Mouse (Mus musculus) right cerebral cortex, postnatal 25 days (tissue): ENCODE data around the gene Zfp14.
A peak's percentile ranks its signal among the peaks of the same experiment; 100 is the strongest.

Experiments
- DNase-seq: peaks from one replicate; pipeline ENCODE4 v3.0.0; 2022

The Zfp14 gene

DNA sequence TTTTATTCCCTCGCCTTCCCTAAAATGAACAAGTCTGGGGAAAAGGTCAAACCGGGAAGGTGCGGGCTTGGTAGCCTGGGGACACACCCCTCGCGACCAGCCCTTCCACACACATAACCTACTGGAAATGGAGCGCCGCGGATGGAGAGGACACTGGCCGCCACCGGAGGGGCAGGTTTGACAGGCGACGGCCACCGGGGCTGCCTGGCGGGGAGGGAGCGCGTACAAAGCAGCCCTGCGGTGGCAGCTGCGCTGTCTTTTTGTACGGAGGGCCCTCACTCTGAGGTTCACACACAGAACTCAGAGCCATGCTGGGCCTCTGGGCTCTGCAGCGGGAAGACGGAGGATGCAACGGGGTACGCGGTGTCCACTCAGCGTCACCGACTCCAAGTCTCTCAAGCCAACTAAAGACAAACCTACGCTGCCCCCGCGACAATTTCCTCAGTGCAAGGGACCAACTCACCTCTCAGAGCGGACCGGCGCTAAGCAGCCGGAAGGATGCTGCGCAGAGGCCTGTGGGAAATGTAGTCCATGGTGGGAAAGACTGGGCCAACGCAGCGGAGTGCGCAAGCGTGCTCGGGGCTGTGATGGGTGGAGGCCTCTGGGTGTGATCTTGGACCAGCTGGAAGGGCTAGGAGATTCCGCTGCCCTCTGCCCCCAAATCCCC is at the start of gene Zfp14:
Gene Zfp14 (minus strand): TSS at position 499 of the 667 bp plus-strand sequence.
- DNase-seq = peak; percentile 93

DNA sequence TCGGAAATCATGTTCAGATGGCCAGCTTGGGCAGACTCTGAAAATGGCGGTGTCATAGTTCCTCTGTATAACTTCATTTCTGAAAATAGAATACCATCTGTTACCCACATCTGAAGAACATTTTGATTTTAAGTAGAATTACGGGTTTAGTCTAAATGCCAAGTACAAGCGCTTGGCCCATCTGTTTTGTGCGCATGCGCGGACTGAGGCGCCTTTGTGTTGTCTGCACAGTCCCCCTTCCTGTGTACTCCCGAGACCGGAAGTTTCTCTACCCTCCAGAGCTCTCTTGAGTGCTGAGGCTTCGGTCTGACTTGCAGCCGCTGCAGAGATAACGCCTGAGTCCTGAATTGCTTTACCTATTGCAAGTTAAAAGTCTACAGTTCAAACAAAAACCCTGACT is 48.1 kb upstream of the Zfp14 start:
- DNase-seq = peak; percentile 80

DNA sequence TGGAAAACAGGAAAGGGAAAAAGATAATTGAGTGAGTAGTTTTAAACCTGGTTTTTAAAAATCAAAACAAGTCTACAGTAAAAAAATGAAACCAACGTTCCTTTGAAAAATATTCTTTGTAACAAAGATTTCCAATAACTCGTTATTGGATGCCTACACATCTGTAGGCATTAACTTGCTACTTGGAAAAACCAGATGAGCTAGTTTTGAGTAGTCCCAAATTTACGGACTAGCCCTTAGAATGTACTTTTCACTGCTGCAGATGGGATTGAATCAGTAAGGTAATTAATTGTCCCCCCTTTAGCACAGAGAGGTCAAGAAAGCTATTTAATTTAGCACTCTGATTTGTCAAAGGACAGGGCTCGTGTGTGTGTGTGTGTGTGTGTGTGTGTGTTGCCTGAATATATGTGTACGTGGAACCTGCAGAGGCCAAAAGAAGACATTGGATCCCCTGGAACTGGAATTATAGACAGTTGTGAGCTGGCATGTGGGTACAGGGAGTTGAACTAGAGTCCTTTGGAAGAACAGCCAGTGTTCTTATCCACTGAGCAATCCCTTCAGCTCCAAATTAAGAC is 44.5 kb upstream of the Zfp14 start:
- no peak for DNase-seq

DNA sequence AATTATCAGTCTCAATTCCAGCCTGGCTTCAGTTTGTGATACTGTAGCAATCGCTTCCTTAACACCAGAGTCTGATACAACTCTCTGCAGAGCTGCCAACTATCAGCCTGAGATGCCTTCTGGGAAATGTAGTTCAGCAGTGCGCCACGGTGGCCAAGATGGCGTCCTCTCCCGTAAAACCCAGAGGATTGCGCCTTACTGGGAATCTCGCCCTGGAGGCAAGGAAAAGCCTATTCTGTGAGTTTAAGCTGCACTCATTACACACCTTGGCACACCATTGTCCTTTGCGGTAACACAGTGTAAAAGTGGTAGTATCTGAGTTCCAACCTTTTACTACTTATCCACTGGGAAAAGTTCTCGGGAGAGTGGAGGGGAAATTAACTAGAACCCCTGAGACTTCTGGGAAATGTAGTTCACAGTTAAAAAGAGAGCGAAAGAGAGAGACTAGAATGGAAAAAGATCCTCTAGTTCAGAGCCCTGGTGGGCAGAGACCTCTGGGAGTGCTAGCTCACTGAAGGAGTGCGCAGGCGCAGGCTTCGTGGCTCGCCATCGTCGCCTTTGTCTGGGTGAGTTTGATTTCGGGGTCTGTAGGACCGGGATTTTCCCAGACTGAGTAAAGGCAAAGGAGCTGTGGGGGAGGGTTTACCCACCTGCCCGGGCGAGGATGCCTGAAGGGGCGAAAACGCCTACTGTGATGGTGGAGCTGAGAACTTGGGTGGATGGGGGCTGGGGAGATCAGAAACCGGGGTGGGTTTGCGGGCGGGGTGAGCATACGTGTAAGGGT is 43.7 kb upstream of the Zfp14 start, which contains the start of gene Zfp260:
Gene Zfp260 (plus strand): TSS at position 132 of the 784 bp plus-strand sequence.
- peak; percentile 89 for DNase-seq

DNA sequence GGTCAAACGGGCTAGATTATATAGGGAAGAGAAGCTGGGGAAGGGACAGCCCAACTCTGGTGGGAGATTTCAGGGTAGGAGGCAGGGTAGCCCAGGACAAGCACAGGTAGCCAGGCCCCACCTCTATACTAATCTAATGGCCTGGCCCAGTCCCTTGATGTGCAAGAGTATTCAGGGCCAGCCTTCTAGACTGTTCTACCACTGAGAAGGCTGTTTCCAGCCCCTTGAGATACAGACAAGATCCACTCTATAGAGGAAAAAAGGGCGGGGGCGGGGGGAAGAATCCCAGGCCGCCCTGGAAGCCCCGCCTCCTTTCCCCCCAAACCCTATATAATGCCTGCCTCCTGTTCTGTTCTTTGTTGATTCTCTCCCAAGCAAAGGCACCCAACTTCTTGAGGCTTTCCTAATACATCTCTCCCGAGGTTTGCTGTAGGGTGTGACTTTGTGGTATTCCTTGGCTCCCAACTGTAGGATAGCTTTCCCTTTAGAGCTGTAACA is 42.8 kb upstream of the Zfp14 start:
- DNase-seq = no peak

DNA sequence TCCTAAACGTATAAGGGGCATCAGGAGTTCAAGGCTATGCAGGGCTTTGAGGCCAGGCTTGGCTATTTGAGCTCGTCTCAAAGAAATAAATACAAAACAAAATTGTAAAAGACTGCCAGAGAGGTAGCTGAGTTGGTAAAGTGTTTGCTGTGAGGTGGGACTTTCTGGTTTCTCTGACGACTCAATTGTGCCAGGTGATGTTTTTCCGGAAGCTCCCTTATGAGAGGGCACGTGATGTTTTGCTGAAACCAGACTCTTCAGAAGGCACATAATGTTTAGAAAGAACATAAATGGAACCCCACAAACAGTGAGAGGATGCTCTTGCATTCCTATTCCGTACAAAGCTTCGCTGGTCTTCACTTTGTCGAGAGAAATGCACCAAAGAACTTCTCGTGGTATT is 41.5 kb upstream of the Zfp14 start:
- DNase-seq = no peak

DNA sequence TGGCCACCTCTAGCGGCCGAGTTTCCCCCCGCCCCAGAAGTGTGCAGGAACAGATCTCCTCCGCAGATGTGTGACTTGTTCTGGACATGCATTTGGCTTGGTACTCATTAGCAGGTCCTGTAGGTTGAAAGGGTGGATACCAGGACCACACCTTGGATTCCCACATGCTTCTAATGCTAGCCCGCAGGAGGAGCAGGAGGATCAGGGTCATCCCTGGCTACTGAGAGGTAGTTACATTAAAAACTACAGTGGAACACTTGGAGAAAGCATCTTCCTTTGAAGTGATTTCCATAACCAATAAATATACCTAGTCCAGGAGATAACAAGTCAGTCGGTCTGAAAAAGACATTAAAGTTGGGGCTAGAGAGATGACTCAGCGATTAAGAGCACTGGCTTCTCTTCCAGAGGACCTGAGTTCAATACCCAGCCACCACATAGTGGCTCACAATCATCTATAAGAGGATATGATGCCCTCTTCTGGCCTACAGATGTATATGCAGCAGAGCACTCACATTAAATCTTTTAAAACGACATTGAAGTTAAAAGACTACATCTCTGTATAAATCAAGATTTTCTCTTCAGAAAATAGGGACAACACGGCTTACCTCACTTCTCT is 39.9 kb upstream of the Zfp14 start:
- DNase-seq = no peak

DNA sequence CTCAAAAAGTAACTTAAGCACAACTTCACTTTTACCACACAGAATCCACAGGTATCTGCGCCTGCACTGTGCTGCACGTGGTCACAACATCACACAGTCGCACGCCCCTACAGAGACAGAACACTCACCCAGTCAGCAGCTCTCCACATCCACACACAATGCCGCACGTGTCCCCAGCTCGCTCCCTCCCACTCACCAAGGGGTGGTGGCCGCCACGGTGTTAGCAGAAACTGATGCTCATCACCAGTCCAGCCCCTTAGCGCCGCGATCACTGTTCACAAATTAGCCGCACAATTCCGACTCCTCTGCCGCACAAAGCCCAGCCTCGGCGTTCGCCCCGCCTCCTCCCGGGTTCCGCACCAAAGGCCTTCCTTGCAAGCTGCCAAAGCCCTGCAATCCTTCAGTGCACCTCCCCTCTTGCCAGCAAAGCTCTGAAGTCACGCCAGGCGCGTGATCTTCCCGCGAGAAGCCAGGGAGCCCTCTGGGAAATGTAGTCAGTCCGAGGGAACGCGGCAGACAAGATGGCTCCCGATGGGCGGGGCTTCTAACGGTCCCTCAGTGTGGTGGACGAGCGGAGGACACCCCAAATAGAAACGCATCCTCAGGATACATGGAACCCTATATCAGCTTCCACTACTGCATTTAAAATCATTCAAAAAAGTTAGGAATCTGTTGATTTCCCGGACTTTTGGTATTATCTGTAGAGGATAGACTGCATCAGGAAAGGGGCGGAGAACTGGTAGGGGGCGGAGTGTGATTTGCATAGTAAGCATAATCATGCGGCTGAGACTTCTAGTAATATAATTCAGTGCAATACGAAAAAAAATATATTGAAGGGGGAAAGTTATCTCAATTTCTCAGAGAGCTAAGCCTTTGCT is 39.2 kb upstream of the Zfp14 start, which contains the start of the genes Gm26920 and Zfp566:
Gene Gm26920 (minus strand): TSS at position 319 of the 878 bp plus-strand sequence.
Gene Zfp566 (minus strand): TSS at position 436 of the 878 bp plus-strand sequence.
- DNase-seq = peak; percentile 96

DNA sequence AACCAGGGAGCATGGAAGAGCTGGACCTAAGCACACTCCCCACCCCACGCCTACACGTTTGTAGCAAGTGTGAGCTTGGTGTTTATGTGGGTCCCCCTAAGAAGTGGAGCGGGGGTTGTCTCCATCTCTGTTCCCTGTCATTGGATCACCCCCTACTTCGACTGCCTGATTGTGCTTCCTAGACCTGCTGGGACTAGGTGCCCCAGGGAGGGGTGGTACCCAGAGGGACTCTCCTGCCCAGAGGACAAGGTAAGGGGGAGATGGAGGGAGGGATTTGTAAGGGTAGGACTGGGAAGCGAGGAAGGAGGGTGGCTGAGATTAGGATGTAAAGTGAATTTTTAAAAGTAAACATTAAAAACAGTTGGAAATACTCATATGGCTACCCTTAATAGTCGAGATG is 38.2 kb upstream of the Zfp14 start:
- DNase-seq = no peak

DNA sequence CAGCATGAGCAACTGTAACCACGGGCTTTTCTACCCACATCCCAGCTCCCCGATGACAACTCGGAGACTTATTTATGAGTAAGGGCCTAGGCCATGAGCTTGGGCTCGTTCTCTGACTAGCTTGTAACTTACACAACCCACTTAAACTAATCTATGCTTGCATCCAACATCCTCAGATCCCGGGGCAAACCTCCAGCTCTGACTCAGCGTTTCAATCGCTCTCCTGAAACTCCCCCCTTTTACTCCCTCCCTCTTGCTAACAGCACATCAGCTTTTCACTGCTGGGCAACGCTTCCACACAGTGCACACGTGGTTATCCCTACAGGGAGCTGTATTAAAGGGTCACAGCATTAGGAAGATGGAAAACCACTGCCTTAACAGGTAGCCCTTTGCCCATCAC is 35.3 kb upstream of the Zfp14 start:
- peak; percentile 41 for DNase-seq

DNA sequence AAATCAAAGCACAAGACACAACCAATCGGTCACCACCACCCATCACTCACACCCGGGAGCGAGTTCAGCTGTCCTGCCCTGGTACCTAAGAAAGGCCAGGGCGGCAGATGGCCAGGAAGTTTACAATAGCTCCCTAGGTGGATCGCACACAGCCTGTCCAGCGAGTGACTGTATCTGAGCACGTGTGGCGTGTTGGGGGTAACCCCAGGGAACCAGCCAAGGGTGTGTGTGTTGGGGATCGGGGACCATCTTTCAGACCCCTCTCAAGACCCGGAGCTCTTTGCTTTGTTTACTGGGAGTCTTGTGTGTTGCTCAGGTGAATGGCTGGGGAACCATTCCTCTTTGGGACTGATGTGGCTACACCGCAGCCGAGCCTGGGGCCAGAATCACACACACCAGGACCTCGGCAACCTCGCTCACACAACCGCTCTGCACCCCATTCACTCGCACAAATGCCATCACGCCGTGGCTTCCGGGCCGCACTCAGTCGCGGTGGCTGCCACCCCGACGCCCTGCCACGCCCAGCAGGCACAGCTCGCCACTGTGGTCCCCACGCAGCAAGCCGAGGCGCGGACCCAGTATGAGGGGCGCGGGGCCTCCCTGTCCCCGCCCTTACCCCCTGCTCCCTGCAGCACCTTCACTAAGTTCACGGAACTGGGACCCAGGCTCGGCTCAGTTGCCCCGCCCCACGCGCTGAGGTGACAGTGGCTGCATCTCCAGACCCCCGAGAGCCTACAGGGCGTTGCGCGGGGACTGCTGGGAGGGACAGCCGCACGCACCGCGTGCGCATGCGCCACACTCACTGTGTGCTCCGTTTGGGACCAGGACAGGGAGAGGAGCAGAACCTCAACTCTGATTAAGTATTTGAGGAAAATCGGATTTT is 21.2 kb upstream of the Zfp14 start, which contains the start of gene Zfp82:
Gene Zfp82 (minus strand): TSS at position 755 of the 883 bp plus-strand sequence.
- peak; percentile 85 for DNase-seq

DNA sequence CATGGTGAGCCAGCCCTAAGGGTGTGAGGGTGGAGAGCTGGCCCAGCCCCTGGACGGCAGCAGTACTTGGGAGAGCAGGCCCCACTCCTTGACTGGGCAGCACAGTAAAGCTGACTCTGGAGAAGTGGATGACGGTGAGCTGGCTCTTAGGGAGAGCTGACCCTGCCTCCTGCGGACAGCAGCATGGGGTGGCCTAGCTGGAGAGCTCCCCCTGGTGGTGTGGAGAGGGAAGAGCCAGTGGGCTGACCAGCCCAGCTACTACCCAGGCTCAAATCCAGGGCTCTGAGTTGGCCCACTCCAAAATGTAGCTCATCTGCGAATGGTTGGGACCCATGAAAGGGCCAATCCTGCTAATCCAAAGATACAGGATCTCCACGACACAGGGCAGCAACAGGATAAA is 13.4 kb upstream of the Zfp14 start:
- no peak for DNase-seq

DNA sequence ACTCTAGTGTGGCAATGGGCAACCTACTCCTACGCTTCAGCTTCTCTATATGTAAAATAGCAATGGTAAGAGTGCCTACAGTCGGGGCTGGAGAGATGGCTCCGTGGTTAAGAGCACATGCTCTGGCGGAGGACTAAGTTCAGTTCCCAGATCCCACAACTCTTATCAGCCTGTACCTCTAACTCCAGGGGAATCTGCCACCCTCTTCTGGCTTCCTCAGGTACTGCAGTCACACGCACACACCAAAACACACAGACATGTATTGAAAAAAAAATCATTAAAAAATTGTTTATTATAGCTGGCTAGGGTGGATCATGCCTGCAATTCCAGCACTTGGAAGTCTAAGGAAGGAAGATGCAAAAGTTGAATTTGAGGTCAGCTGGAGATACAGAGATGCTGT is 11.3 kb upstream of the Zfp14 start:
- DNase-seq = no peak

DNA sequence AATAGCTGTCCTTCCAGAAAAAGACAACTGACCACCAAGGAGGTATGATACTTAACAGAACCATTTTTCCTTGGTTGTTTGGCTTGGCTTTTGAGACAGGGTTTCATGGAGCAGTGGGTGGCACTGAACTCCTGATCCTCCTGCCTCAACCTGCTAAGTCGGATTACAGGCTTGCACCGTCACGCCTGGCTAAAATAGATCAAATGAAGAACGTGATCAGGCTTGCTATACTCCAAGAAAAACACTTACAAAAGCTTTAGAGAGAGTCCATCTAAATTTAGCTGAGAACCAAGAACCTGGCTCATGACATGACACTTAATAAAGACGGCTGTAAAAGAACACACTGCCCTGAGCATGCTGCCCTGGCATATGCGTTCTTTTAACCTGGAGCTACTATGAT is 9.2 kb upstream of the Zfp14 start:
- DNase-seq = no peak

DNA sequence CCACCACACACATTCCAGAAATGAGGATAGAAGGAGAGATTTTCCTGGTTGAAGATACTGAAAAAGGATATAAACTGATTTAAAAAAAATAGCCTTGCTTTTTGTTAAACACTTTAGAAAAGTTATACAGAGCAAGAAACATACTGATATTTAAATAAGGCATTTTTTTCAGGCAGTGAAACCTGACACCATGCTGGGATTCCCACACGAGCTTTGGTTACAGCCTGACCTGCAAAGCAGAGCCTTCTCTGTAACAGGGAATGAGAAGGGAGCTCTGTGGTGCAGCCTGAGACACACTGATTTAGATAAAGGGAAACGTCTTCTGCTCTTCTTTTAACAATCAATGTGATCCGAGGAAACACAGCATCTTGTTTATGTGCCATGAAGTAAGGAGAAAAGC is 2.4 kb upstream of the Zfp14 start:
- DNase-seq = no peak

DNA sequence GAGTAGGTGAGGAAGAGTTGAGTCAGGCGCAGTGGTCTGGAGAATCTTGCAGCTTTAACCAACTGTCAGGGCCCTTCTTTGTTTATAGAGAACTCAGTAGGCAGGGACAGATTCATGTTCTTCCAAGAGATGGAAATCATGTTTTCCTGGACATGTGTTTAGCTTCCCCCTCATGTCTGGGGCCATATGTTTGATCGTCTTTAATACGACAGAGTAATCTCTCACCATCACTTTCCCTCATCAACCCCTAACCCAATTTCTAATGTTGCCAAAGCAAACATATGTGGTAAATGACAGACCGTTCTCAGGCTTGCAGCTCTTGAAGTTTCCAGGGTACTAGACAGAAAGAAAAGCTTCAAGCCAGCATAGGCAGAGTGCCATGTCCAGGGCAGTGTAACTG is 3.1 kb downstream of the Zfp14 start:
- DNase-seq = no peak

DNA sequence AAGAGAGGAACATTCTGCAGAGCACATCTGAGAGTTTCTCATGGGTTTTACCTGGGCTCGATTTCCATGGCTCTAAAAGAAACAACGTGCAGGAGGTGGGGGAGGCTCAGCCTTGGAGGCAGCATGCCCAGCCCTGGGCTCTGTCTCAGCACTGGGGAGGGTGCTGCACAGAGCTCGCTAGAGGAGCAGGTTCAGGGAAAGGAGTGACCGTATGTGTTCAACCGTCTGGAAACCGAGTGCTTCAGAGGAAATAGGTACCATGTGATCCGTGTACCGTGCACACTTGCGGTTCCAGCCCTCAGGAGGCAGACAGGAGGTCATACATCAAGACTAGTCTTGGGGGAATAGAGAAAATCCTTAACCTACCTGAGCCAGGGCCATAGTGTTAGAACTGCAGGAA is 6.8 kb downstream of the Zfp14 start:
- no peak for DNase-seq

DNA sequence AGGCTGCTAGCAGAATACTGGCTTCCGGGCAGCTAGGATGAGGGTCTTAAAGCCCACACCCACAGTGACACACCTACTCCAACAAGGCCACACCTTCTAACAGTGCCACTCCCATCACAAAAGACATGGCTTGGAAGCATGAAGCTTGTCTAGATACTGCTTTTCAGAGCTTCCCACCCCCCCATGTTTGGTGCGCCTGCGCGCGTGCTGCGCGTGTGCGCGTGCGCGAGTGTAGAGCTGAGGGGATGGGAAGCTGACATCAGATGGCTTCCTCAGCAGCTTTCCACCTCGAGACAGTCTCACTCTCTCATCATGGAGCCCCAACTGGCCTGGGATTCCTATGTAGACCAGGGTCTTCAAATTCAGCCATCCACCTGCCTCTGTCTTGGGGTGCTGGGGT is 16.8 kb downstream of the Zfp14 start:
- no peak for DNase-seq

DNA sequence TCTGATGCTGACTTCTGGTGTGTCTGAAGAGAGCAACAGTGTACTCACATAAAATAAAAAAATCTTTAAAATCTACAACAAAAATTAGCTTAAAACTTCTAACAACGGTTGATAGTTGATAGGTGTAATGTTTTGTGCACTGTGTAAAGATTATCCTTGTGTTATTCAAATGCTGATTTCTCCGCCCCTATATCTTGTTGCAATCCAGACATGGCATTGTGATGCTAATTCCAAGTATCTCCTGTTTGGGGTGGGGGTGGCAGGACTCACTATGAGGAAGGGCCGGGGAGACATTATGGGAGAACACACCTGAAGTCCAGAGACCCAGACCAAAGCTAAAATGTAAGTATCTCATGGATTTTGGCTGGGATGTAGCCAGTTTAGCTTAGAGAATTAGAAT is 19.8 kb downstream of the Zfp14 start:
- DNase-seq = no peak

DNA sequence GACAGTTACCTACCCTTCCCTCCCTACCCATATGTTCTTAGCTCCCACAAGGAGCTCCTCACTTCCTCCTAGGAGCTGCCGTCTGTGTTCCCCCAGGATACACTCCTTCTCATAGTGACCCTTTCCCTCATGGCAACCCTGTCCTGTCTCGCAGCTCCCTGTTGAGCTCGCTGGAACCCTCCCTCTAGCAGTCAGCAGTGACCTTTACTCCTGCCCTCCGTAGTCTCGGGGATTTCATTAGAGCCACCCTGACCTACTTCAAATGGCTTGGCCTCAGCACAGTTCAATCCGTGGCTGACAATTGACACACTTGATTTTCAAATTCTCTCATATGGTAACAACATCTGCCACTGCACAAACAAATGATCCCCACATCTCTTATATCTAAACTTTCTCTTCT is 20.5 kb downstream of the Zfp14 start:
- DNase-seq = no peak

DNA sequence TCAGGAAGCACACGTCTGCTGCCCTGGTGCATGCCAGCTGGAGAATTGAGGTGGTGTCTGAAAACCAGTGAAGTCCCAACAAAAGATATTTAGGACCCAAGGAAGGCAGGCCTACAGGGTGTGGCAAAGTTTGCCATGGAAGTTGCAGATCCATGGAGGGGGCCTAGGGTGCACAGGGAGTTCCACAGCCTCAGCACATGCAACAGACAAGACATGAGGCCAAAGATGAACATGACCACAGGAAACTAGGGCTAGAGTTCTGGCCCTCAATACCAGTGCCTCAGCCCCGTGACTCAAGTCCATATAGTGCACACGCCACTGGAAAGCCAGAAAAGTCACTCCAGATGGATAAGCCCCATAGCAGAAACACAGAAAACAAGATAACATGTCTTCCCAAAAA is 22.6 kb downstream of the Zfp14 start:
- DNase-seq = no peak
